Mouse (Mus musculus) testis, adult 2 months (tissue): ENCODE results near the gene Magi2. TPM values are rescaled to one million over a fixed set of nuclear protein-coding genes. Genes with fewer than 3 reads are reported as not detected.

ENCODE experiments used
- H3K27ac ChIP-seq: fragments of 200-500 bp; 2 replicates; pipeline ENCODE4 v1.5.1; 2012; ENCODE audit warnings: low read depth, low read length; ENCODE audit not compliant: control insufficient read depth, insufficient read depth
- H3K27me3 ChIP-seq: fragments of 200-500 bp; 2 replicates; pipeline ENCODE4 v1.6.1; 2012; ENCODE audit warnings: mild to moderate bottlenecking, low read length, moderate library complexity; ENCODE audit not compliant: control insufficient read depth, insufficient read depth
- H3K36me3 ChIP-seq: fragments of 200-500 bp; 2 replicates; pipeline ENCODE4 v1.6.1; 2012; ENCODE audit warnings: mild to moderate bottlenecking, low read length; ENCODE audit not compliant: control insufficient read depth, insufficient read depth
- H3K4me1 ChIP-seq: fragments of 200-500 bp; 2 replicates; pipeline ENCODE4 v1.6.1; 2012; ENCODE audit warnings: low read length; ENCODE audit not compliant: control insufficient read depth, insufficient read depth
- H3K4me3 ChIP-seq: fragments of 200-500 bp; 2 replicates; pipeline ENCODE4 v1.5.1; 2012; ENCODE audit warnings: low read depth, mild to moderate bottlenecking, low read length, moderate library complexity, mixed read lengths; ENCODE audit not compliant: control insufficient read depth
- CTCF ChIP-seq: fragments of 200-500 bp; IDR thresholded peaks from 2 replicates; pipeline ENCODE4 v1.5.1; 2012; ENCODE audit warnings: low read depth, mild to moderate bottlenecking, inconsistent platforms, low read length, moderate library complexity; ENCODE audit not compliant: control insufficient read depth, insufficient read depth, insufficient replicate concordance
- POLR2A ChIP-seq: fragments of 200-500 bp; IDR thresholded peaks from 2 replicates; pipeline ENCODE4 v1.6.1; 2012; ENCODE audit warnings: low read depth, mild to moderate bottlenecking, inconsistent platforms, low read length, moderate library complexity; ENCODE audit not compliant: control insufficient read depth
- polyA plus RNA-seq: library from polyadenylated mRNA; depleted of rRNA; stranded (reverse); fragments of >200 nt; gene quantifications from 2 replicates; pipeline ENCODE4 v1.2.3, GENCODE M21; 2012

Magi2 gene
- polyA plus RNA-seq, 1 experiment: 6.3 TPM

- no peaks in the 10 kb centered on the region for H3K4me1 ChIP-seq
- H3K27me3 ChIP-seq: no peaks in the 10 kb centered on the region
- no peaks in the 10 kb centered on the region for H3K36me3 ChIP-seq
- H3K27ac ChIP-seq: no peak overlapping the region
- H3K4me3 ChIP-seq: no peak overlapping the region
- no peak for TF ChIP-seq POLR2A
- no peak for TF ChIP-seq CTCF
Observed at GRCm38 (mm10) chr5:19895893-19896292, 669.1 kb downstream of the Magi2 start.

GRCm38 (mm10) chr5:19901625-19902024 lies 674.8 kb downstream of the Magi2 start:
- Histone ChIP-seq H3K36me3 (no peaks in the 10 kb centered on the region), H3K27ac (no peak overlapping the region), H3K4me3 (no peak overlapping the region), H3K4me1 (no peaks in the 10 kb centered on the region), H3K27me3 (no peaks in the 10 kb centered on the region)
- TF ChIP-seq CTCF (no peak), POLR2A (no peak)

- Histone ChIP-seq H3K36me3 (no peaks in the 10 kb centered on the region), H3K27ac (no peak overlapping the region), H3K27me3 (no peaks in the 10 kb centered on the region), H3K4me1 (no peaks in the 10 kb centered on the region; the same call in 1 of the 2 replicates), H3K4me3 (no peak overlapping the region)
- no peak for TF ChIP-seq POLR2A
- no peak for TF ChIP-seq CTCF
Observed at GRCm38 (mm10) chr5:19906636-19907035, 679.8 kb downstream of the Magi2 start.

GRCm38 (mm10) chr5:19907381-19907982 lies 680.6 kb downstream of the Magi2 start:
- H3K27me3 ChIP-seq: no peaks in the 10 kb centered on the region
- no peaks in the 10 kb centered on the region; the same call in 1 of the 2 replicates for H3K4me1 ChIP-seq
- no peaks in the 10 kb centered on the region for H3K36me3 ChIP-seq
- TF ChIP-seq POLR2A (no peak), CTCF (no peak)
- H3K27ac ChIP-seq: no peak overlapping the region
- H3K4me3 ChIP-seq: no peak overlapping the region

- Histone ChIP-seq H3K4me3 (no peak overlapping the region), H3K36me3 (no peaks in the 10 kb centered on the region), H3K4me1 (no peaks in the 10 kb centered on the region; the same call in 1 of the 2 replicates), H3K27ac (no peak overlapping the region), H3K27me3 (no peaks in the 10 kb centered on the region)
- no peak for TF ChIP-seq CTCF
- TF ChIP-seq POLR2A: no peak
Observed at GRCm38 (mm10) chr5:19907983-19908705, 681.3 kb downstream of the Magi2 start.

GRCm38 (mm10) chr5:19908706-19909060 lies 681.8 kb downstream of the Magi2 start:
- TF ChIP-seq POLR2A: no peak
- TF ChIP-seq CTCF: no peak
- no peak overlapping the region for H3K4me3 ChIP-seq
- H3K27ac ChIP-seq: no peak overlapping the region
- no peaks in the 10 kb centered on the region for H3K36me3 ChIP-seq
- H3K27me3 ChIP-seq: no peaks in the 10 kb centered on the region
- H3K4me1 ChIP-seq: no peaks in the 10 kb centered on the region; the same call in 1 of the 2 replicates

- H3K27ac ChIP-seq: no peak overlapping the region
- no peak overlapping the region for H3K4me3 ChIP-seq
Observed at GRCm38 (mm10) chr5:19909071-19909470, 682.2 kb downstream of the Magi2 start.

More at GRCm38 (mm10) chr5:19909071-19909470, 682.2 kb downstream of the Magi2 start:
- Histone ChIP-seq H3K27me3 (no peaks in the 10 kb centered on the region), H3K36me3 (no peaks in the 10 kb centered on the region), H3K4me1 (no peaks in the 10 kb centered on the region; the same call in 1 of the 2 replicates)
- TF ChIP-seq POLR2A (no peak), CTCF (no peak)
